In the genomic region with DNA sequence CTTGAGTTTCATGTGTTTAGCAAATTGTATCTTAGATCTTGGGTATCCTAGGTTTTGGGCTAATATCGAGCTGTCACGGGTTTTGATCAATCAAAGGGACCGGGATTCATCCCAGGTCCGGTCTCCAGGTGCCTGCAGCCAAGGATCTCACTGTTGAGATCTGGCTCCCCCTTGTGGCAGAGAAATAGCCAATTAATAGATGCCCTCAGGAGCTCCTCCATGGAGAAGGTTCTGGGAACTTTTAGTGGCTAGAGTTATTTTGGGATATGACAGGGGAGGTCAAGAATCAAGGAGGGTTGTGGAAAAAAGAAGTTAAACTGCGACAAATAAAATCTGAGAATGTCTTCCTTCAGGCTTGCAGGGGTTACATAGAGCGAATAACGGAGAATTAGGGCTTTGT, we compare ENCODE assay signal across 9 mouse cellular contexts. TPM values are rescaled to one million over a fixed set of nuclear protein-coding genes. Genes with fewer than 3 reads are reported as not detected.
DNase-seq lines count a peak whose midpoint lies in the region; ATAC-seq and TF ChIP-seq lines count a peak whose summit lies in the region.
"Had no signal": no experiment of that assay in that cellular context is flagged by ENCODE, and none has a peak within 500 bp of the region (broad histone marks: within the 10 kb centered on the region; RNA-seq: fewer than 3 reads in every experiment).

No protein-coding gene starts in this region.

- no peak overlapping the region for H3K9ac ChIP-seq in heart, embryonic 12.5 days
- H3K9ac ChIP-seq in midbrain, postnatal 0 days (replicated peaks; ENCODE audit: low read length, poor library complexity, severe bottlenecking), result no peak overlapping the region
- H3K9ac ChIP-seq: midbrain, embryonic 12.5 days had no signal

- DNase-seq in heart, adult 18-20 months, result peak; percentile 74 to 81
- DNase-seq in Muller cell, postnatal 12 days (ENCODE audit: inconsistent ontology term), result peak; percentile 26
- DNase-seq in cerebellum, postnatal 10 days, result peak; percentile 80 to 85
- peak; percentile 28 to 36 for DNase-seq in gastrocnemius, postnatal 4 days (ENCODE audit: low spot score in 2 of 2)
- peak; percentile 23 to 58 for DNase-seq in layer of hippocampus, adult 8-10 months (ENCODE audit: low spot score in 2 of 2)
- DNase-seq in midbrain, postnatal 0 days (ENCODE audit: low spot score), result peak; percentile 50
- peak; percentile 65 for DNase-seq in testis, postnatal 10 days (ENCODE audit: low spot score)

- ATAC-seq in heart, embryonic 12.5 days (ENCODE audit: insufficient number of reproducible peaks, low FRiP score), result no peak
- ATAC-seq in midbrain, postnatal 0 days (ENCODE audit: low FRiP score), result no peak

- H3K36me3 ChIP-seq in heart, embryonic 12.5 days, result no peaks in the 10 kb centered on the region
- no peaks in the 10 kb centered on the region for H3K36me3 ChIP-seq in midbrain, postnatal 0 days (ENCODE audit: insufficient read depth, low read length)
- H3K36me3 ChIP-seq: midbrain, embryonic 12.5 days had no signal

- peak; percentile 67 for TF ChIP-seq CTCF in midbrain, postnatal 0 days (IDR thresholded peaks at IDR 0.05)

- 29% methylated on average over 7 of the region's 7 CpGs for WGBS in heart, embryonic 12.5 days
- WGBS in midbrain, postnatal 0 days, result 32% methylated on average over 7 of the region's 7 CpGs

- H3K27ac ChIP-seq in heart, embryonic 12.5 days (ENCODE audit: poor library complexity, severe bottlenecking), result no peak overlapping the region
- H3K27ac ChIP-seq in midbrain, postnatal 0 days (ENCODE audit: low read depth, low read length), result no peak overlapping the region
- H3K27ac ChIP-seq: midbrain, embryonic 12.5 days had no signal

- no peak overlapping the region for H3K4me2 ChIP-seq in heart, embryonic 12.5 days
- no peak overlapping the region for H3K4me2 ChIP-seq in midbrain, postnatal 0 days (ENCODE audit: low read depth, low read length, poor library complexity, severe bottlenecking)
- H3K4me2 ChIP-seq: midbrain, embryonic 12.5 days had no signal

- peaks cover 10% of the 10 kb centered on the region for H3K9me3 ChIP-seq in heart, embryonic 12.5 days (replicated peaks)
- H3K9me3 ChIP-seq in midbrain, postnatal 0 days (ENCODE audit: low read length), result no peaks in the 10 kb centered on the region

- H3K4me3 ChIP-seq in heart, embryonic 12.5 days, result no peak overlapping the region
- no peak overlapping the region for H3K4me3 ChIP-seq in midbrain, postnatal 0 days (ENCODE audit: low read depth, low read length)
- H3K4me3 ChIP-seq: midbrain, embryonic 12.5 days had no signal

- H3K27me3 ChIP-seq in heart, embryonic 12.5 days (replicated peaks), result 0 out of 2 replicates have a peak, but pooled peaks cover 3% of the 10 kb centered on the region
- H3K27me3 ChIP-seq in midbrain, postnatal 0 days (ENCODE audit: insufficient read depth, low read length), result no peaks in the 10 kb centered on the region
- H3K27me3 ChIP-seq: midbrain, embryonic 12.5 days had no signal

- no peaks in the 10 kb centered on the region for H3K4me1 ChIP-seq in heart, embryonic 12.5 days (replicated peaks)
- H3K4me1 ChIP-seq in midbrain, postnatal 0 days (ENCODE audit: insufficient read depth, low read length), result no peaks in the 10 kb centered on the region
- H3K4me1 ChIP-seq: midbrain, embryonic 12.5 days had no signal

RNA-seq across cellular contexts. Expression of gene Gckr, which starts 31.0 kb away (rescaled TPM):
- not detected for total RNA-seq in heart, adult 18-20 months (2021)
- 0.19 TPM in 1 of 2 replicates, not detected in the other for polyA plus RNA-seq in heart, embryonic 12.5 days (2016; fragmentation: Nextera tagmentation; extraction: Ambion mirVana)
- under 1 TPM; 0.22 to 0.36 TPM for total RNA-seq in gastrocnemius, postnatal 4 days (2021)
- under 1 TPM in 1 of 4 experiments, not detected in 3; 0.20 TPM for total RNA-seq in layer of hippocampus, adult 8-10 months (2022)
- total RNA-seq in midbrain, postnatal 0 days (2014; rRNA removed), result 0.42 and 1.2 TPM in 2 replicates
- polyA plus RNA-seq in midbrain, postnatal 0 days (2015; fragmentation: Nextera tagmentation; extraction: Ambion mirVana), result 0.85 and 1.0 TPM in 2 replicates

RNA-seq across cellular contexts. Expression of gene Fndc4, which starts 32.4 kb away (rescaled TPM):
- total RNA-seq in heart, adult 18-20 months (2021), result 1 to 10 TPM; 4.2 to 4.3 TPM
- 25.8 and 32.3 TPM in 2 replicates for polyA plus RNA-seq in heart, embryonic 12.5 days (2016; fragmentation: Nextera tagmentation; extraction: Ambion mirVana)
- 10 to 100 TPM; 18.5 to 18.7 TPM for total RNA-seq in gastrocnemius, postnatal 4 days (2021)
- total RNA-seq in layer of hippocampus, adult 8-10 months (2022), result 100 to 1,000 TPM; 172 to 178 (median 176) TPM
- total RNA-seq in midbrain, postnatal 0 days (2014; rRNA removed), result 155 and 188 TPM in 2 replicates
- polyA plus RNA-seq in midbrain, postnatal 0 days (2015; fragmentation: Nextera tagmentation; extraction: Ambion mirVana), result 103 and 118 TPM in 2 replicates

RNA-seq across cellular contexts. Expression of gene Ift172, which starts 37.3 kb away (rescaled TPM):
- total RNA-seq in heart, adult 18-20 months (2021), result 10 to 100 TPM; 37.3 to 44.5 TPM
- 33.9 and 34.0 TPM in 2 replicates for polyA plus RNA-seq in heart, embryonic 12.5 days (2016; fragmentation: Nextera tagmentation; extraction: Ambion mirVana)
- total RNA-seq in gastrocnemius, postnatal 4 days (2021), result 10 to 100 TPM; 30.6 to 40.8 TPM
- 100 to 1,000 TPM in 1 of 4 experiments, 10 to 100 TPM in 3; 74.6 to 128 (median 85.9) TPM for total RNA-seq in layer of hippocampus, adult 8-10 months (2022)
- total RNA-seq in midbrain, postnatal 0 days (2014; rRNA removed), result 28.2 and 45.8 TPM in 2 replicates
- 16.5 and 17.7 TPM in 2 replicates for polyA plus RNA-seq in midbrain, postnatal 0 days (2015; fragmentation: Nextera tagmentation; extraction: Ambion mirVana)

Comparison
In these comparisons a context has a peak if more than half of its experiments do, and no peak if none do; other contexts are left out.
1. DNase-seq: peak in every context shown above with its lines; median percentile 82 in cerebellum, postnatal 10 days; 78 in heart, adult 18-20 months; 65 in testis, postnatal 10 days; 50 in midbrain, postnatal 0 days; 40 in layer of hippocampus, adult 8-10 months; 32 in gastrocnemius, postnatal 4 days; 26 in Muller cell, postnatal 12 days.